Mouse (Mus musculus) urinary bladder, postnatal 25 days (tissue): ENCODE results near the gene Coro1c.
A peak's percentile ranks its signal among the peaks of the same experiment; 100 is the strongest.

Source experiments
- DNase-seq: peaks from one replicate; pipeline ENCODE4 v3.0.0; 2022; ENCODE audit warnings: low spot score

Gene Coro1c

GRCm38 (mm10) chr5:113924608-113925007 is 16.1 kb upstream of the Coro1c start:
- no peak for DNase-seq

DNA sequence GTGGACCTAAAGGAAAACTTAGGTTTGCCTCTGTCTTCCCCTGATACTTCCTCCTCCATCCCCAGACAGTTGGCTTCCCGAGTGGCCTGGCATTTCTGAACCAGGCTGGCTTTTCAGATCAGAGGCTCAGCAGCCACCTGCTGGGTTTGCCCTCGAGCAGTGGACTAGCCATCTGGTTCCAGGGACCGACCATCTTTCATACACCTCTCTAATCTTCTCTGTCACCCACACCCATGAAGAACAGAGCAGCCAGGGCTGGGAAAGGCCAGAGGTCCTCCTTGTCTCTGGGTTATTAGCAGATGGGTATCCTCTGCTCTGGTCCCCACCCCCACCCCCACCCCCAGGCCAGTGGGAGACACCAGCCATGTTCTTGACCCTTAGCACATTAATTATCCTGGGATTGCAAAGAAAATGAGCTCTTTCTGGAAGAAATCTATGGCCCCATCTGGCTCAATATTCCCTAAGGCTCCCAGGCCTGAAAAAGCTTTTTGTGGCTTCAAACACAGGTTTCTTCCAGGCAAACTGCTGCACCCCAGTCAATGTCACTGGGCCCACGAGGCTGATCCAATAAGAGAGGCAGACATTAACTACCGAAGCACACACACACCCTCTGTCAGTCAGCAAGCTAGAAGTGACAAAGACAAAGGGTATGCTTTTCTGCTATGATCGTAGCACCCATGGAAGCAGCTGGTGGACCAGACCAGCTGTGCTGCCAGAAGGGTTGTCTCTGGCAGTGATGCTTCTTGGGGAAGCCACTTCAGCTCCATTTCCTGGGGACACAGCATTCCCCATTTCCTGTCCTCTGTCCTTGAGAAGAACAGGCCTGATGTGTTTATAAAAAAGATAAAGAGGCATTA is 13.0 kb upstream of the Coro1c start:
- no peak for DNase-seq

GRCm38 (mm10) chr5:113919060-113919459 is 10.5 kb upstream of the Coro1c start:
- DNase-seq, result no peak

GRCm38 (mm10) chr5:113918654-113919053 is 10.1 kb upstream of the Coro1c start:
- no peak for DNase-seq

GRCm38 (mm10) chr5:113910705-113911104 is 2.1 kb upstream of the Coro1c start:
- DNase-seq, result no peak

DNA sequence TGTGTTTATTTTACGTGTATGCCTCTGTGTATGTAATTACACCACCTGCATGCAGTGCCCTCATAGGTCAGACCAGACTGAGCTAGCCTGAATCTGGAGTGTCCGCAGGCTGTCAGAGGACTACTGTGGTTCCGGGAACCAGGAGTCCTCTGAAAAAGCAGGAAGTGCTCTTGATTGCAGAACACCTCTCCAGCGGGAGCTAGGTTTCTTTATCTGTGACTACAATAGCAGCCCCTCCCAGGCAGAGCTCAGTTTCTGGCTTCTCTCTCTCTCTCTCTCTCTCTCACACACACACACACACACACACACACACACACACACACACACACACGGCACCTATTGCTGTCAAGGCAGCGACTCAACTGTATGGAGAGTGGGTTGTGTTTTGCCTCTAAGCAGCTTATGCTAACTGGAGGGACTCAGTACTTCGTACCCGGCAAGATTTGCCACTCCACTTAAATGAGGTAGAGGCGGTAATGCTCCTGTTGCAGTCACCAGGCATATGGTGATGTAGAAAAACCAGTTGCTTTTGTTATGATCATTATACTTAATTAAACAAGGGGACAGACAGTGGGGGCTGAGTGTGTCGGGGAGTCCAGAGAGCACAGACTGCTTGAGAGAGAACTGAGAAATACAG is 1.6 kb upstream of the Coro1c start:
- no peak for DNase-seq

DNA sequence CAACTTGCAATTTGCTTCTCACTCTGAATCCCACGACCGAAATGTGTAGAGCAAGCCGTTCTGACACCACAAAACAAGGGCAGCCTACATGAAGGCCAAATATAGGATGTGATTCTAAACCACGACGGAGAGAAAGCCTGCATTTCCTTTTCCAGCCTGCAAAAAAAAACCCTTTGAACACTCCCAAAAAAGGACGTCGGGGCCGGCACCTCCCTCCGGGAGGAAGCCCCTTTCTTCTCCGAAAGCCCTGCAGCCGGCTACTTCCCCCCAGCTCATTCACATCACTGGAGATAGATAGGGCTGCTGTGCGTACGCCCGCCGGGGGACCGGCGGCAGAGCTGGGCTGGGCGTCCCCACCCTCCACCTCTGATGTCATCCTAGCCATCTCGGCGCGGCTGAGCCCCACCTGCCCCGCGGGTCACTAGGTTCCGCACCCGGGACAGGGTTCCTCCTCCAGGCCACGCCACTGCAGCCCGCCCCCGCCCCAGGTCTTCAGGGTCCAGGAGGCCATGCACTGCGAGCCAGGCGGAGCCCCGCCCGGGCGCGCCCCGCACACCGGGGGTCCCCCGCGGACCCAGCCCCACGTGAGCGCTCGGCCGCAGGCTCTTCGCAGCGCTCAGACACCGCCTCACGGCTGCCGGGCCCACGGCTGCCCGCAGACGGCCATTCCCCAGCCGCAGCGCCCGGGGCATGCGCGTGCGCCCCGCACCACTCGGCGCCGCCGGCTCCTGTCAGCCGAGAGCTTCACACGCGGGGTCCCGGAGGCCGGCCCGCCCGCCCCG is 581 bp downstream of the Coro1c start:
- peak; percentile 51 for DNase-seq

DNA sequence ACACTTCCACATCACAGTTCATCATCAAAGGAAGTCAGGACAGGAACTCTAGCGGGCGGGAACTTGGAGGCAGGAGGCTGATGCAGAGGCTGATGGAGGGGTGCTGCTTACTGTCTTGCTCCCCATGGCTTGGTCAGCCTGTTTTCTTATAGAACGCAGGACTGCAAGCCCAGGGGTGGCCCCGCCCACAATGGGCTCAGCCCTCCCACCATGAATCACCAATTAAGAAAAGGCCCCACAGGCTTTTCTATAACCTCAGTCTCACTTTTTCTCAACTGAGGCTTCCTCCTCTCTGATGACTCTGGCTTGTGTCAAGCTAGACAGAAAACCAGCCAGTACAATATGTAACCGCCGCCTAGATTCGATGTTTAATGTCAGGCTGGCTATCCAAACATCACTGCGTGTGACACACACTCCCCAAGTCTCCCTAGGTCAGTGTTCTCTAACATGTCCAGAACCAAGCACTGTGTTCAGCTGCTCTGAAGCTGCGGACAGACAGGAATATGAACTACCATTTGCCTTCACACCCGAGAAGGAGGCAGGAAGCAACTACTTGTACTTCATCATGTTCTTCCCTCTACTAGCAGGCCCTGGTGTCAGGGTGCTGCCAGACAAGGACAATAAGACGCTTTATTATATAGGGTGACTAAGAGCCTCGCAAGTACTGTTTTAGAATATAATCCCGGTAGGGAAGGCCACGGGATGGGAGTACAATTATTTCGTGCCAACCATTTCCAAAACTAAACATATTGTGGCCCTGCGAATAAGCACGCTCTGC is 1.4 kb downstream of the Coro1c start:
- DNase-seq, result peak; percentile 52

- no peak for DNase-seq
These were observed 3.6 kb downstream of the Coro1c start for GRCm38 (mm10) chr5:113904987-113905386.

- DNase-seq, result no peak
These were observed 5.6 kb downstream of the Coro1c start for GRCm38 (mm10) chr5:113902983-113903382.

- no peak for DNase-seq
These were observed 6.5 kb downstream of the Coro1c start for GRCm38 (mm10) chr5:113902017-113902416.

GRCm38 (mm10) chr5:113901074-113901571 is 7.4 kb downstream of the Coro1c start:
- DNase-seq, result no peak

DNA sequence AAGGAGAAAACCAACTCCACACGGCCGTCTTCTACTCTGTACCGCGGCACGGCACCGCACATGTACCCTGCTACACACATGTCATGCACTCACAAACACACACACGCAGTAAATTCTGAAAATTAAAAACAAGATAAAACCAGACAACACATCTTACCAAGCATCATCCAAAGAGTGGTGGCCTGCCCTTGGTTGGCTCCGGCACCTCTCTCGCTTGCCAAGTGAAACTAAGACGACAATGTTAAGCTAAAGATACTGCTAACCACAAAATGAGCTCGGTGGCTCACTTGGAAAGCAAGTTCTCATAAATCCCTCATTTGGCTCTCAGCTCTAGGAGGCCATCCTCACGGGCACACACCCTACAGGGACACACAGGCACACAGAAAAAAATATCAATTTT is 9.0 kb downstream of the Coro1c start:
- no peak for DNase-seq

GRCm38 (mm10) chr5:113892005-113892404 is 16.6 kb downstream of the Coro1c start:
- no peak for DNase-seq

DNA sequence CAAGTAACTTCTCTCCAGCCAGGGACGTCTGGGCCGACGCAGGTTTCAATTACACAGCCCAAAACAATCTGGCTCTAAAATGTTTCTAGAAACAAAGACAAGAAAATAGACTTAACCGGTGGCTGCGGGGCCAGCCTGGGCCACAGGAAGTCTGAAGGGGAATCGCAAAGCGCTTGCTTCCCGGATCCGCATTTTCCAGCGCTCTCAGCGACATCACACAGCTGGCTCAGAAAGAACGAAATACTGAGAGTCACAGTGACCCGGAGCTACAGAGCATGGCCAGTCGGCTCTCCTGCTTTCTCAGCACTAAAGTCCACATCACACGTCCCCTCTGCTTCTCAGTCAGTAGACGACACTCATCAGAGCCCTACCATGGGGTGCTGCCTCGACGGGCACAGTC is 17.7 kb downstream of the Coro1c start:
- no peak for DNase-seq

DNA sequence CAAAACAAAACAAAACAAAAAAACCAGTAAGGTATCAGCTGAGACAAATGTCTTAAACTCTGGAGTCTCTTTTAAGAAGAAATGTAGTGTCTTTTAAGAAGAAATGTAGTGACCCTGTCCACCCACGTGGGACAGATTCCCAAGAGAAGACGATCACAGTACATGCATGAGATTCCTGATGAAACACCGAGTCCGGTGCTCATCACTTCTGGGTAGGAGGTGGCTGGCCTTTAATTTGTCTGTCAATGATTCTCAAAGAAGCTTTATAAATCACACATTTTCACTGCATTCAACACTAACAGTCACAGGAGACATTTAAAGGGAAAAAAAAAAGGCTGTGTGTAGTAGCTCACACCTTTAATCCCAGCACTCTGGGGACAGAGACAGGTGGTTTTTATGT is 18.6 kb downstream of the Coro1c start:
- no peak for DNase-seq

DNA sequence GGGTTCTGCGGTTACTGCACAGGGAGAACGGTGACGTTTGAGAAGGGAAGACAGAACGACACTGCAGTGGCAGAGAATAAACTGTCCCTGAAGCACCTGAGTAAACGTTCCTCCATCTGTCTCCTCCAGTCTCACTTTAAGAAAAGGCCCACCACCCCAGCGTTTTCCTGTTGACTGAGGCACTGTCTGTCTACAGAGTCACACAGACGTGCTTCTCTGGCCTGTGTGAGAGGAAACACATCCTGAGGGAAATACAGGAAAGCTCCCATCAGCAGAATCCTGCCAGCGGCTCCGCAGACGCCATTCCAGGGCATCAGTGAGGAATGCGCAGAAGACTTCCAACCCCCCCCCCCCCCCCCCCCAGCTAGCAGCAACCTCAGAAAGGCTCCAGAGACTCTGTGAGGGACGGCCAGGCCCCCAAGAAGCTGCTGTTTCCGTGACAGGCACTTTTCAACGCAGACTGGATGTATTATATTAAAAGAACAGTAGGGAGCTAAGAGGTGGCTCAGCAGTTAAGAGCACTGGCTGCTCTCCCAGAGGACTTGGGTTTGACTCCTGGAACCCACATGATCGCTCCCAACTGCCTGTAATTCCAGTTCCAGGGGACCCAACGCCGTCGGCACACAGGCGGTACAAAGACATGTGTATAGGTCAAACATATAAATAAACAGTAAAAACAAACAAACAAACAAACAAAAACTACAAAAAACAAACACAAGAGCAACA is 19.2 kb downstream of the Coro1c start:
- no peak for DNase-seq

GRCm38 (mm10) chr5:113888186-113888795 is 20.3 kb downstream of the Coro1c start:
- no peak for DNase-seq

DNA sequence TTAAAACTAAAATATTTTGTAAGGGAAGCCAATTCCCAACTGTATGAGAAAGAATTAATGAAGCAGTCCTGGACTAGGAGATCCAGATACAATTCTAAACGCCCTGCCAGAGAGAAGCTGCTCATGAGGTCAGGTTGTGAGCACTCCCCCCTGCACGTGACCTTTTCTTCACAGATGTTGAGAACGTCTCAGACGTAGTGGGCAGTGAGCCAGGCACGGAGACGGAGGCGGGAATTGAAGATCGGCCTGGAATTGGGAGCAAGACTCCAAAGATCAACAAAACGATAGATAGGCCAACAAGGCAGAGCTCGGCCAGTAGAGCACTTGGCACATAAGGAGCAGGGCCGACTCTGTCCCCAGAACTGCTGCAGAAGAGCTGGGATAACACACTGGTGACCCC is 21.4 kb downstream of the Coro1c start:
- DNase-seq, result no peak

DNA sequence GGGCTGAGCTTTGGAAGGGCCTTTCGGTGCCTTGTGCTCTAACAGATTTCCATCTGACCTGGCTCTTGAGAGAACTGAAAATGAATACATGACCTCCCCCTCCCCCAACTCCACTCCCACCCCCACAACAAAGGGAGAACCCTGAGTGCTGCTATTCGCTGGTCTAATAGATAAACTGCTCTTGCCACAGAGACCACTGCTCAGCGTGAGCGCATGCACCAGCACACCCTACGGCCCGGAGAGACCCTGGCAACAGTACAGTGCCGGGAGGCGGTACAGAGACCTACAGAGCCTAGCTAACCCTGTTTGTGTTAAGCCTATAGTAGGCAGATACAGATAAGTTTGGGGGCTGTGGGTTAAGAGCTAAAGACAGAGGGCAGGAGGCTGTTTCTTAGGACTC is 22.9 kb downstream of the Coro1c start:
- DNase-seq, result no peak

DNA sequence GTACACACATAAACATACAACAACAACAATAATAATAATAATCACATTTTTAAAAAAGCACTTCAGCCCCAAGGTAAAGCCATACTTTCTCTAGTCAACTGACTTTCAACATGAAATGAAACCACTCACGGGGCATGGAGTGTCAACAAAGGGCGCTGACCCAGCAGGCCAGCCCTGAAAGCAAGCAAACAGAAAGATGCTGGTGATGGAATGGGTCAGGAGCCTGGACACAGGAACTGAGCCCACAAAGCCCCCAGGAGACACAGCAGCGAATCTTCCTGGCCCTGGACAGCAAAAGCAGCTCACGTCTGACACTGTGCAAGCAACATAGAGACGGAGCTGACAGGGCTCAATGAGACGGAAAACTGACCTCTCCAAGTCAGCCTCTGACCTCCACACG is 23.8 kb downstream of the Coro1c start:
- DNase-seq, result no peak
